Mouse (Mus musculus): ENCODE data around the gene Herc6.

GRCm38 (mm10) chr6:57701686-57702085, 120.9 kb downstream of the Herc6 start:
- TF ChIP-seq CTCF (IDR thresholded peaks at IDR 0.05; ENCODE audit: extremely low read depth, insufficient read length, insufficient replicate concordance, low read depth, low read length) (no peak), POLR2A (IDR thresholded peaks at IDR 0.05; ENCODE audit: low read depth, low read length) (no peak)
